Mouse (Mus musculus) hindlimb bud, embryonic 11.5 days (tissue): Measurements from ENCODE around the gene Usp17la.
"Not testable (repeated sequence)": the region's sequence is repeated elsewhere in the genome, so short reads cannot be mapped to it uniquely, and the experiment has no call there.

ENCODE experiments used
- DNase-seq: peaks from one replicate; pipeline ENCODE4 v3.0.0-alpha.2; 2012; ENCODE audit warnings: low read depth, low spot score; ENCODE audit errors: extremely low spot score

Gene Usp17la

GRCm38 (mm10) chr7:104856709-104857108, at the start of gene Usp17la:
TSS of gene Usp17la (plus strand) at chr7:104857009.
- not testable (repeated sequence) for DNase-seq

GRCm38 (mm10) chr7:104810335-104810734, 46.5 kb upstream of the Usp17la start:
- DNase-seq = not testable (repeated sequence)

- DNase-seq = no peak
These were observed 14.3 kb upstream of the Usp17la start, which contains the start of gene Usp17lb for GRCm38 (mm10) chr7:104842503-104842902. TSS of gene Usp17lb (minus strand) at chr7:104842603.

- no peak for DNase-seq
These were observed 13.0 kb upstream of the Usp17la start for GRCm38 (mm10) chr7:104843731-104844287.

GRCm38 (mm10) chr7:104851546-104851945, 5.3 kb upstream of the Usp17la start:
- DNase-seq = not testable (repeated sequence)

GRCm38 (mm10) chr7:104855248-104855750, 1.5 kb upstream of the Usp17la start:
- DNase-seq = no peak

- DNase-seq = no peak
These were observed 874 bp downstream of the Usp17la start for GRCm38 (mm10) chr7:104857683-104858082.

GRCm38 (mm10) chr7:104861381-104861780, 4.6 kb downstream of the Usp17la start:
- DNase-seq = no peak

GRCm38 (mm10) chr7:104877731-104878130, 20.9 kb downstream of the Usp17la start, which contains the start of gene Olfr665:
TSS of gene Olfr665 (plus strand) at chr7:104878031.
- DNase-seq = no peak

- no peak for DNase-seq
These were observed 39.0 kb downstream of the Usp17la start, which contains the start of gene Olfr666 for GRCm38 (mm10) chr7:104895852-104896251. TSS of gene Olfr666 (minus strand) at chr7:104895952.
